Mouse (Mus musculus): ENCODE data around the gene Spred2. TPM values are rescaled to one million over a fixed set of nuclear protein-coding genes. Genes with fewer than 3 reads are reported as not detected.
A peak's percentile ranks its signal among the peaks of the same experiment; 100 is the strongest.
"Not testable (repeated sequence)": the region's sequence is repeated elsewhere in the genome, so short reads cannot be mapped to it uniquely, and the experiment has no call there.

Gene Spred2
- total RNA-seq, 2 experiments from 2014 or later, result 21.2 to 26.4 TPM

GRCm38 (mm10) chr11:20013366-20013765 is 89.2 kb downstream of the Spred2 start:
- DNase-seq (ENCODE audit: low spot score in 2 of 2), result no peak

- no peak for DNase-seq (ENCODE audit: low spot score in 2 of 2)
Measured at GRCm38 (mm10) chr11:20017937-20018336, 93.8 kb downstream of the Spred2 start.

DNA sequence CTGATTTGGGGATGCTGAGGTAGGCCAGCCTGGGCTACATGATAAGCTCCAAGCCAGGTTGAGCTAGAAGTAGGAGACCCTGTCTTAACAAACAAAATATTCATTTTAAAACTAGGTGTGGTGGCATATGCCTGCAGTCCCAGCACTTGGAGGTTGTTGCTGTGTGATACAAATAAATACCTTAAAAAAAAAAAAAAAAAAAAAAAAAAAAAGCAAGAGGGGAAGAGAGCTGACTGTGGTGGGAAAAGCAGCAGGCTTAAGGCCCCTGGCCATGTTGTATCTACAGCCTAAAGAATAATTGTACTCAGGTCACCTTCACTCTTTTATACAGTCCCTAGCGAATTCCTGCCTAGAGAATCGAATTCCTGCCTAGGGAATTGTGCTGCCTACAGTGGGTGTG is 94.7 kb downstream of the Spred2 start:
- no peak for DNase-seq (ENCODE audit: low spot score in 2 of 2)

DNA sequence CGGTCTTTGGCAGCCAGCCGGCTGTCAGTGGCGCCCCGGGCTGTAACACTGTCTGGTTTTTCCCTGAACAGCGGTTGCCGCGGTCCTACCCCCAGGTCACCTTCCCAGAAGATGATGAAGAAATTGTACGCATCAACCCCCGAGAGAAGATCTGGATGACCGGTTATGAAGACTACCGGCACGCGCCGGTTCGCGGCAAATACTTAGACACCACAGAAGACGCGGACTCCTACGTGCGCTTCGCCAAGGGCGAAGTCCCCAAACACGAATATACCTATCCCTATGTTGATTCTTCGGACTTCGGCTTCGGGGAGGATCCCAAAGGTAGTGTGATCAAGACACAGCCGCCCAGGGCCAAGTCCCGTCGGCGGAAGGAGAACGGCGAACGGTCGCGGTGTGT is 96.5 kb downstream of the Spred2 start:
- DNase-seq (ENCODE audit: low spot score in 2 of 2), result no peak

GRCm38 (mm10) chr11:20022462-20022861 is 98.3 kb downstream of the Spred2 start:
- DNase-seq (ENCODE audit: low spot score in 2 of 2), result no peak

DNA sequence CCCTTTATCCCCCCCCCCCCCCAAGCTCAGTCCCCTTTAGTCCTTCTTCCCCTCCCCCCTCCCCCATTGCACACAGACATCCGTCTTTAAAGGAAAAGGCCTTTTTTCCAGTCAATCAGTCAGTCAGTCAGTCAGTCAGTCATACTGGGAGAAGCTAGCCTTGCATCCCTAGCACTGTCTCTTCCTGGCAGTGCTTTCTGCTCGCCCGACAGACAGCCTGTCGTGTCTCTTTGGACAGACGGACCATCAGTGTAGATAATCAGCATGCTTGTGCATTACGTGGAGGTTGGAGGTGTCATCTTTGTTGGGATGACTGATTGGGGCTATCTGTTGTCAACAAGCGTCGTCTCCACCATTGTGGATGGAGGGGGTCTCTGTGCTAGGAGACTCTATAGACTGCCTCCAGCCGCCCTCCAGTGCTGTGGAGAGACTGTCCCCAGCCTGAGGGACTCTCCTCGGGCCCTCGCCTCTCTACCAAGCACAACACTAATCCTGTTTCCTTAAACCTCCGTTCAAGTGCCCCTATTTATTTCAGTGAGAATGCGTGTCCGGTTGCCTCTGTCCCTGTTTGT is 98.8 kb downstream of the Spred2 start:
- no peak for DNase-seq (ENCODE audit: low spot score in 2 of 2)

- DNase-seq (ENCODE audit: low spot score in 2 of 2), result no peak
Measured at GRCm38 (mm10) chr11:20025899-20026298, 101.7 kb downstream of the Spred2 start.

GRCm38 (mm10) chr11:20027719-20028118 is 103.5 kb downstream of the Spred2 start:
- DNase-seq (ENCODE audit: low spot score in 2 of 2), result no peak

GRCm38 (mm10) chr11:20028396-20028795 is 104.2 kb downstream of the Spred2 start:
- DNase-seq (ENCODE audit: low spot score in 2 of 2), result no peak

DNA sequence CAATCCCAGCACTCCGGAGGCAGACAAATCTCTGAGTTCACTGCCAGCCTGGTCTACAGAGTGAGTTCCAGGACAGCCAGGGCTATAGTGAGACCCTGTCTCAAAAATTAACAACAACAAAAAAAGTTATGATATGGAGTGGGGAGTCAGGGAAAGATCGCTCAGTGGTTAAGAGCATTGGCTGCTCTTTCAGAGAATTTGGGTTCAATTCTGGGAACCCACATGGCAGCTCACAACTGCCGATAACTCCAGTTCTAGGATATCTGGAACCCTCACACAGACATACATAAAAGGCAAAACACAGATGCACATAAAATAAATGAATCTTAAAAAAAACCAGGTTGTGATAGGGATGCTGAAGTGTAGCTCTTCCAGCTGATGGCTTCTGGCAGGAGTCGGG is 104.8 kb downstream of the Spred2 start:
- DNase-seq (ENCODE audit: low spot score in 2 of 2), result no peak

GRCm38 (mm10) chr11:20030973-20031372 is 106.8 kb downstream of the Spred2 start:
- not testable (repeated sequence) for DNase-seq (ENCODE audit: low spot score in 2 of 2)

DNA sequence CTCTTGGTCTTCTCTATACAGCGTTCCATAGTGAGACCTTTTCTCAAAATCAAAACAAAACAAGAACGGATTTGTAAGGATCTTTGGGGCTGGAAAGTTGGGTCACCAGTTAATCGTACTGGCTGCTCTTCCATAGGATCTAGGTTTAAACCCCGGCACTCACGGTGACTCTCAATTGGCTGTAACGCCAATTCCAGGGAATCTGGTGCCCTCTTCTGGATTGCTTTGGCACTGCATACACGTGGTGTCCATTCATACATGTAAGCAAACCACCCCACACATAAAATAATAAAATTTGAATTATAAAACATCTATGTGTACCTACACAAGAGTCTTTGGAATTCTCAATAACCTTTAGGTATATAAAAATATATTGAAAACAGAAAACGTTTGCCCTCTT is 107.4 kb downstream of the Spred2 start:
- no peak for DNase-seq (ENCODE audit: low spot score in 2 of 2)

DNA sequence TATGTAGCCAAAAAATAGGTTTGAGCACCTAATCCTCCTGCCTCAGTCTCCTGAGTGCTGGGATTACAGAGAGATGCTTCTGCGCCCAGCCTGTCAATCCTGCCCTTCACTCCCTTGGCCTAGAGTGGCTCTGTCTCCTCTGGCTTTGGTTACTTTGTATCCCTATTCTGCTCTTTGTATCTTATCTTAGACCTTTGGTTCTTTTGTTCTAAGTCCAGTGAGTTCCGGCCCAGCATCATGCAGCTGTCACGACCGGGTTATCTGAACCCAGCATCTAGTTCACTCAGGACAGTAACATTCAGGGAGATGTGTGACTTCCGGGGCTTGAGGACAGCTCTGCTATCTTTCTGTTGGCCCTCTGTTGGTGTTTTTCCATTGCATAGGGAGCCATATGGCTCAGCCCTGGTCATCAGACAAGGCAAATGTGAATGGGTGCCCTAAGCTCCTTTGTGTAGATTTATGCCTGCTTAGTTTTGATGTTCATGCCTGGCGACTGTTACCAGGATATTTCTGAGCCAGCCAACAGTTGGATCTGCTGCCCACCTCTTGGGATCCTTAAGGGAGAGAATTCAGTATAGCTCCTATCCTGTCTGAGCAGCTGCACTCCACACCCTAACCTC is 109.5 kb downstream of the Spred2 start:
- no peak for DNase-seq (ENCODE audit: low spot score in 2 of 2)

GRCm38 (mm10) chr11:20034337-20034947 is 110.3 kb downstream of the Spred2 start:
- no peak for DNase-seq (ENCODE audit: low spot score in 2 of 2)

- no peak for DNase-seq (ENCODE audit: low spot score in 2 of 2)
Measured at GRCm38 (mm10) chr11:20035343-20035928, 111.3 kb downstream of the Spred2 start.

DNA sequence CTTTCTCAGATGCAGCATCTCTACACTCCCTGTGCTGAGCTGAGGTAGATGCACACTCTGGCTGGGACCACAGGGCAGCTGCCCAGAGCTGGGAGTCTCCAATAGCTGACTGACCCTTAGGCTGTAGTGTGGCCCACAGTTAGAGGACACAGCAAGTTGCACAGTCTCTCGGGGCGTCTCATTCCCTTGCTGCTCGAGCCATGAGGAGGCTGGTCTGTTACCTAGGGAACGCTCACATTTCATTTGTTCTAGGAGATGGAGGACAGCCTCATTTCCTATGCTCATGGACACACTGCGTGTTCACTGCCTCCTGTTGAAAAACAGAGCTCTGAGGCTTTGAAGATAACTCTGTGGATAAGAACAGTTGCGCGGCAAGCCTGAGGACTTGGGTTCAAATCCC is 111.8 kb downstream of the Spred2 start:
- DNase-seq (ENCODE audit: low spot score in 2 of 2), result no peak

- no peak for DNase-seq (ENCODE audit: low spot score in 2 of 2)
Measured at GRCm38 (mm10) chr11:20037739-20038138, 113.6 kb downstream of the Spred2 start.

GRCm38 (mm10) chr11:20038723-20039122 is 114.5 kb downstream of the Spred2 start:
- DNase-seq (ENCODE audit: low spot score in 2 of 2), result peak in 1 of 2 experiments; percentile 20

- no peak for DNase-seq (ENCODE audit: low spot score in 2 of 2)
Measured at GRCm38 (mm10) chr11:20041164-20041920, 117.2 kb downstream of the Spred2 start.

- no peak for DNase-seq (ENCODE audit: low spot score in 2 of 2)
Measured at GRCm38 (mm10) chr11:20042106-20042505, 117.9 kb downstream of the Spred2 start.

DNA sequence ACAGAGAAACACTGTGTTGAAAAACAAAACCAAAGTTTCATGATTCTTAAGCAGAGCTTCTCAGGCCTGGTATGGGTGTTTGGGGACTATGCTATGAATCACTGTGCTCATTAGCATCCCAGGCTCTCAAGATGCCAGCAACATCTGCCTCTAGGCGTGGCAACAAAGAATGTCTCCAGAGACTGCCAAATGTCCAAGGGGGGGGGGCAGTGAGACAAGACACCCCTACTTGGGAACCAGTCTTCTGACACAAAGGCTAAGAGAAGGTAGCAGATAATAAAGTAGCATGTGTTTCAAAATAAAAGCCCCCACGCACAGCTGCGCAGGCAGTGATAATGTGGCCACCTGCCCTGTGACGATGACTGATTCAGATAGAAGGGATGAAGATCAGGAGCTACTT is 119.1 kb downstream of the Spred2 start:
- DNase-seq (ENCODE audit: low spot score in 2 of 2), result no peak

GRCm38 (mm10) chr11:20045586-20045985 is 121.4 kb downstream of the Spred2 start:
- DNase-seq (ENCODE audit: low spot score in 2 of 2), result no peak

Data from gastrocnemius, postnatal 4 days (tissue).